Mouse (Mus musculus) stomach, postnatal 0 days (tissue): Measurements from ENCODE around the gene Flad1.

Experiments used
- CTCF ChIP-seq: IDR thresholded peaks from 2 replicates; pipeline ENCODE4 v1.5.1; 2016; ENCODE audit warnings: antibody characterized with exemption, low read depth, mild to moderate bottlenecking, moderate library complexity
- EP300 ChIP-seq: optimal IDR thresholded peaks from 2 replicates; pipeline ENCODE3; 2016; ENCODE audit warnings: antibody characterized with exemption

- TF ChIP-seq EP300, result no peak
- no peak for TF ChIP-seq CTCF
These were observed 9.5 kb upstream of the Flad1 start for GRCm38 (mm10) chr3:89421002-89421774.
